Mouse (Mus musculus) T-helper 1 cell (primary cell): ENCODE measurements around the gene Thap11.

Source experiments
- in situ Hi-C: fragments of 300-600 bp; cut with MboI, MseI; formaldehyde crosslinking; loops from one replicate; pipeline ENCODE4 v1.15.1; 2025; ENCODE audit warnings: high pct_unique_total_duplicates

Thap11 gene

DNA sequence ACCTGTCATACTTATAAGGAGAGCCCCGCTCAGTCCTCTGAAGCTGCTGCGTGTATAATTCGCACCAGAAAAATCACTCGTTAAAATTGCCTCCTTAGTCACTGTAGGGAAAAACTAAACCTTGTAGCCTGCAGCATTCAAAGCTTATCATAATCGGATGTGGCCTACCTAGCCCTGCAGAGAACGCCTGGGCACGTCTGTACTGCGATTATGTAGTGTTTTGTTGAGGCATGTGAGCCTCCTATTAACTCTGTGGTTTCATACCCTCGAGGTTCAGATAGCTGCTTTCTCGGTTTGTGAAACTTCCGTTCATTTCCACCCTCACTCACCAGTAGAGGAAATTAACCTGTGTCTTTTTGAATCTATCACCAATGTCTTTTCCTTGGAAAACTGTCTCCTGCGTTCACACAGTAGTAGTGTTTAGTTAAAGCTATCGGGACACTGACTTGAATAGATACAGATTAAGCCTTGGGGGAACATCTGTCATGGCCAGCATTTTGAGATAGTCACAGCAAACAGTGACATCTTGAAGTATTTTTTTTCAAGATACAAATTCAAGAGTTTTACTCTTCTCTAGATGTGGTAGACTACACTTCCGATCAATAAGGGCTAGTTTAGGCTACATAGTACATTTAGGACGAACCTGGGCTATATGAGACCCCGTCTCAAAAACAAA is 46.1 kb downstream of the Thap11 start:
- in situ Hi-C loops: no loop called here
